Mouse (Mus musculus) ES-E14 (cell line): ENCODE measurements around the gene Iqsec1. TPM values are rescaled to one million over a fixed set of nuclear protein-coding genes. Genes with fewer than 3 reads are reported as not detected.

Experiments
- DNase-seq: peaks from one replicate; pipeline ENCODE4 v3.0.0-alpha.2; 2013; ENCODE audit warnings: low read depth, low spot score
- H3K27ac ChIP-seq: 2 replicates; pipeline ENCODE4 v1.5.1; 2012; ENCODE audit warnings: low read depth, mild to moderate bottlenecking, low read length, moderate library complexity, mixed read lengths; ENCODE audit not compliant: poor library complexity, insufficient read depth, severe bottlenecking
- H3K36me3 ChIP-seq: 2 replicates; pipeline ENCODE4 v1.6.1; 2012; ENCODE audit warnings: mild to moderate bottlenecking, low read length, moderate library complexity, mixed read lengths; ENCODE audit not compliant: control insufficient read depth, poor library complexity, insufficient read depth, severe bottlenecking
- H3K4me1 ChIP-seq, 2 experiments: fragments of 150-350 bp in 1 of 2; sonication (generic) in 1 of 2; 2 replicates each; pipeline ENCODE4 v1.6.1; 2012; ENCODE audit warnings: low read length in 2 of 2, mild to moderate bottlenecking in 1 of 2, mixed read lengths in 1 of 2; ENCODE audit not compliant: control insufficient read depth in 2 of 2, insufficient read depth in 2 of 2, poor library complexity in 1 of 2
- H3K4me3 ChIP-seq, 2 experiments: fragments of 150-350 bp in 1 of 2; sonication (generic) in 1 of 2; 2 replicates each; pipeline ENCODE4 v1.5.1; 2012; ENCODE audit warnings: low read length in 2 of 2, low read depth in 1 of 2, mild to moderate bottlenecking in 1 of 2, mixed read lengths in 1 of 2; ENCODE audit not compliant: insufficient read depth in 1 of 2, poor library complexity in 1 of 2, severe bottlenecking in 1 of 2
- H3K9ac ChIP-seq: 2 replicates; pipeline ENCODE4 v1.6.1; 2012; ENCODE audit warnings: low read depth, mild to moderate bottlenecking, low read length, mixed read lengths; ENCODE audit not compliant: poor library complexity, insufficient read depth, severe bottlenecking
- H3K9me3 ChIP-seq: fragments of 150-350 bp; sonication (generic); 2 replicates; pipeline ENCODE4 v1.6.1; 2012; ENCODE audit warnings: low read depth, mild to moderate bottlenecking, low read length; ENCODE audit not compliant: control insufficient read depth, insufficient read depth
- CHD2 ChIP-seq: IDR thresholded peaks from 2 replicates; pipeline ENCODE4 v1.6.1; 2014; ENCODE audit warnings: mild to moderate bottlenecking, low read depth, low read length, inconsistent platforms
- HCFC1 ChIP-seq: IDR thresholded peaks from 2 replicates; pipeline ENCODE4 v1.6.1; 2012; ENCODE audit warnings: low read length, inconsistent platforms, borderline replicate concordance; ENCODE audit not compliant: insufficient read depth
- MAFK ChIP-seq: IDR thresholded peaks from 2 replicates; pipeline ENCODE4 v1.6.1; 2014; ENCODE audit warnings: mild to moderate bottlenecking, low read depth, low read length, inconsistent platforms; ENCODE audit not compliant: insufficient read depth
- ZC3H11A ChIP-seq: IDR thresholded peaks from 2 replicates; pipeline ENCODE4 v1.6.1; 2012; ENCODE audit warnings: low read depth, mild to moderate bottlenecking, inconsistent platforms, low read length, borderline replicate concordance
- ZNF384 ChIP-seq: IDR thresholded peaks from 2 replicates; pipeline ENCODE4 v1.6.1; 2012; ENCODE audit warnings: low read depth, low read length, inconsistent platforms
- in situ Hi-C, 2 experiments: fragments of 600-800 bp; cut with MboI; formaldehyde crosslinking; loops; one replicate each; pipeline ENCODE4 v1.15.1; 2025; ENCODE audit warnings: low sequenced_read_pairs in 2 of 2, inconsistent platforms in 1 of 2; ENCODE audit not compliant: unreplicated experiment in 2 of 2
- total RNA-seq: library from RNA; depleted of rRNA; stranded (reverse); fragments of 300-350 nt; gene quantifications from 2 replicates; pipeline ENCODE4 v1.2.3, GENCODE M21; 2012

Gene Iqsec1
- total RNA-seq, 1 experiment: 18.8 TPM

DNA sequence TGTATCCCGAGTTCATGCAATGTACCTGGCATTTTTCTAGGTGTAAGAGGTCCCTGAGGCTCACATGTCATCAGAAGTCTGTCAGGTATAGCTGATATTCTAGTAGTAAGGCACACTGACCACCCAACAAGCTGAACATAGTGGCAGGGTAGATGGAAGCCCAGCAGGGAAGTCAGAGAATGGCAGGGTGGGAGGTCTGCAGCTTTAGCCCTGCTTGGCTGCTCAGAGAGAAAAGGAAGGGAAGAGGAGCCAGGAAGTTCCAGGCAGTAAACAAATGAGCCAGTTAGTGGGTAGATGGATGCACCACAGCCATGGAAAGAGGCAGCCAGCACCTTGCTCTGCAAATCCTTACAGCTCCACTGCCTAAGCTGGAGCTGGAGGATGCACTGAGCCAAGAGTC, 181.7 kb downstream of the Iqsec1 start:
- DNase-seq: no peak
- in situ Hi-C loops: no loop called here
- no peak overlapping the region for H3K9ac ChIP-seq
- H3K27ac ChIP-seq: no peak overlapping the region
- no peaks in the 10 kb centered on the region for H3K4me1 ChIP-seq
- no peaks in the 10 kb centered on the region for H3K36me3 ChIP-seq
- no peaks in the 10 kb centered on the region for H3K9me3 ChIP-seq
- TF ChIP-seq CHD2 (no peak), HCFC1 (no peak), ZC3H11A (no peak), MAFK (no peak), ZNF384 (no peak)
- no peak overlapping the region for H3K4me3 ChIP-seq

DNA sequence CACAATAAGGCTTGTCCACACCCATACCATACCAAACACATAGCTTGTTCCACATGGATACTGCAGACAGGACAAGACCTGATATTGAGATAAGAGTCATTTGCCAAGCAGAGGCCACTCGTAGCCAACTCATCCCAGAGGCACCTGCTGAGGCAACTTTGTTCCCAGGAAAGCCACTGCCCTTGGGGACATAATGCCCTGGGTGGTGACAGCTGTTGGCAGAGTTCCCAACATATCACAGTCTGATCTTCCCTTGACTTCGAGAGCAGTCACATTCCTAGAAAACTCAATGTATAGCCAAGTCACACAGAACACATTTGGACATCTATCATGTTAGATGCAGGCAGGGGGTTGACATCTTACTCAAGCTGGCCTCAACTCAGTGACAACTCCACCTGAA, 183.4 kb downstream of the Iqsec1 start:
- TF ChIP-seq ZNF384 (no peak), MAFK (no peak), HCFC1 (no peak), CHD2 (no peak), ZC3H11A (no peak)
- Histone ChIP-seq H3K4me1 (no peaks in the 10 kb centered on the region), H3K27ac (no peak overlapping the region), H3K9me3 (no peaks in the 10 kb centered on the region), H3K36me3 (no peaks in the 10 kb centered on the region), H3K4me3 (no peak overlapping the region), H3K9ac (no peak overlapping the region)
- in situ Hi-C loops: no loop called here
- no peak for DNase-seq

DNA sequence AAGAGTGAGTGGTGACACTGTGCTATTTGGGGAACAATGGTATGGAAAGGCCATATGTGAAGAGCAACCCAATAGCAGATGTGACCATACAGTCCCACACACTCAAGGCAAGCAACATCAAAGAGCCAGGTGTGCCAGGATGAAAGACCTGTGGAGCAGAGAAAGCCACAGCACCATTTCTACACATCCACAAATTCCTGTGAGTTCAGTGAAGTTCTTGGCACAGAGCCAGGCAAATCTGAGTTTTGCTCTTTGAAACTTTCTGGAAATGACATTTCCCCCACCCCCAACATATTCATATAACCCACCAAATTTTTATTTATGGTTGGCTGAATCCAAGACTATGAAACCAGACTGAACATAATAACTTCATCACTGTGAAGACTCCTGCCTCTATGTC, 183.8 kb downstream of the Iqsec1 start:
- TF ChIP-seq ZC3H11A: no peak
- TF ChIP-seq CHD2: no peak
- no peak for TF ChIP-seq ZNF384
- no peak overlapping the region for H3K9ac ChIP-seq
- in situ Hi-C loops: no loop called here
- H3K36me3 ChIP-seq: no peaks in the 10 kb centered on the region
- no peak overlapping the region for H3K4me3 ChIP-seq
- H3K4me1 ChIP-seq: no peaks in the 10 kb centered on the region
- no peak overlapping the region for H3K27ac ChIP-seq
- H3K9me3 ChIP-seq: no peaks in the 10 kb centered on the region
- DNase-seq: no peak

DNA sequence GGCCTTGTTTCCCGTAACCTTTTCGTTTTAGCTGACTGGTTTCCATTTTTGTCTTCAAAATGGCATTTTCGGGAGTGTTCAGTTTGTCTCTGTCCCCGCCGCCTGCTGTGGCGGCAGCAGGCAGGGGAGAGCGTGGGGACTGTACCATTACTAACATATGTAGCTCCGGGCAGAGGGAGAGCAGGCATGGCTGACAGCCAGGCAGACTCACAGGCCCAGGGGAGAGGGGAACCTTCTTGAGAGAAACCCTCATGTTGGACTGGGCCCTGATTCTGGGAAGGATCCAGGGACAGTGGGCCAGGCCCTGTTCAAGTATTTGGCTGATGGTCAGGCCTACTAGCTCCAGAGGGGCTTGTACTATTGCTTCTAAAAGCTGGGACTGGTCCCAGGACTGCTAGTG, 185.9 kb downstream of the Iqsec1 start:
- H3K4me3 ChIP-seq: no peak overlapping the region
- in situ Hi-C loops: no loop called here

DNA sequence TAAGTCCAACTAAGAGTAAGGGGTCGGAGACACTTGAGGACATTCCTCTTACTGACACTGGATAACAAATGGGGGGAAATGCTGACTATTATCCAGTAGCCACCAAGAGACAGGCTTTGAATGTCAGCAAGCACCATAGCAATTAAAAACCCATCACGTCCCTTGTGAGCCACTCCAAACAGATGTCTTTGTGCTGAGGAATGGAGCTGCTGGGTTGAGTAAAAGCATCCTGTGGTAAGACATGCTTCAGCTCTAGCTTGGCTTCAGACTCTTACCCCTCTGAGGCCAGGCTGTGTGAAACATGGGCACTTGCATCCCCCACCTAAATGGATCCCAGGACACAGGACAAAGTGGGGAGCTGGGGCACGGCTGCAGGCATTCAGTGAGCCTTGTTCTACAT, 186.4 kb downstream of the Iqsec1 start:
- Histone ChIP-seq H3K4me3 (no peak overlapping the region), H3K9me3 (no peaks in the 10 kb centered on the region), H3K36me3 (no peaks in the 10 kb centered on the region), H3K4me1 (no peaks in the 10 kb centered on the region), H3K27ac (no peak overlapping the region), H3K9ac (no peak overlapping the region)
- no peak for TF ChIP-seq ZC3H11A
- TF ChIP-seq CHD2: no peak
- TF ChIP-seq MAFK: no peak
- no peak for TF ChIP-seq ZNF384
- no peak for TF ChIP-seq HCFC1
- no peak for DNase-seq
- in situ Hi-C loops: no loop called here

More for the DNA sequence above, 185.9 kb downstream of the Iqsec1 start:
- no peaks in the 10 kb centered on the region for H3K9me3 ChIP-seq
- no peak for TF ChIP-seq ZNF384
- TF ChIP-seq MAFK: no peak
- no peak for TF ChIP-seq ZC3H11A
- no peak for TF ChIP-seq HCFC1
- TF ChIP-seq CHD2: no peak
- no peak overlapping the region for H3K9ac ChIP-seq
- no peak overlapping the region for H3K27ac ChIP-seq
- no peaks in the 10 kb centered on the region for H3K36me3 ChIP-seq
- DNase-seq: no peak
- H3K4me1 ChIP-seq: no peaks in the 10 kb centered on the region
